Mouse (Mus musculus): ENCODE results near the gene Aldh18a1. TPM values are rescaled to one million over a fixed set of nuclear protein-coding genes. Genes with fewer than 3 reads are reported as not detected.
"Not testable (repeated sequence)": the region's sequence is repeated elsewhere in the genome, so short reads cannot be mapped to it uniquely, and the experiment has no call there.

Gene Aldh18a1
- polyA plus RNA-seq, 1 experiment from 2014 or later = 58.3 TPM

DNA sequence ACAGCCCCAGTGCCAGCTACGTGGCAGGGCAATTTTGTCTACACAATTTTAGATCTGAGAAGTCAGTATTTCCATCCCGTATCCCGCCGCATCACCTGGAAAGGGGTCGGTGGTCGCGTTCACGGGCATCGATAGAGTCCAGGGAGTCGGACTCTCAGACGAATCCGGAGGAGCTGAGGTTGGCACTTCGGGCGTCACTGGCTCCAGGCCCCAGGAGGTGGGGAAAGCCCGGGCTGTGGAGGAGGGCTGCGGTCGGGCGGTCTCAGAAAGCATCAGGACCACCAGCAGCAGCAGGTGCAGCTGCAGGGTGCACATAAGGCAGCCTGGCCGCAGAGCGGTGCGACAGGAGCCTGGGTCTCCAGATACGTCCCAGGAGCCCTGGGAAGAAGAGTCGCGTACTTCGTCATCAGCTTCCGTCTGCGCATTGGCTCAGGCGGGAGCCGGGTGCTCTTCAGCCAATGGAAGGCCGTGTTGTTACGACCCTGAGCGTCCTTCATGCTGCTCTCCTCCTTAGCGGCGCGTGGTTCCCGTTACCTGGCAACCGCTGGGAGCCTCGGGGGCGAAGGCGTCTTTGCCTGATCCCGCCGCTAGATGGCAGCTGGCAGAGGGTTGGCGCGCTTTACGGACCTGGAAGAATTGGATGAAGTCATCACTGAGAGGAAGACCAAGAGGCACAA is 23.7 kb upstream of the Aldh18a1 start, which contains the start of the genes Tctn3 and Entpd1:
Tctn3 (minus strand) TSS at position 404 of the 677 bp plus-strand sequence.
Entpd1 (plus strand) TSS at position 537 of the 677 bp plus-strand sequence.
- H3K36me3 ChIP-seq = peaks cover 26% of the 10 kb centered on the region
- H3K27ac ChIP-seq = no peak within 1 kb of the TSS
- ATAC-seq (replicated peaks; ENCODE audit: low FRiP score) = peak; percentile 100
- WGBS = under 1% methylated on average over 45 of the region's 45 CpGs
- peak within 1 kb of the TSS; percentile 91 for H3K4me3 ChIP-seq (replicated peaks)
- H3K4me2 ChIP-seq = peak within 1 kb of the TSS; percentile 74
- 0 out of 2 replicates have a peak, but pooled peaks cover 3% of the 10 kb centered on the region for H3K27me3 ChIP-seq
- H3K9ac ChIP-seq = peak within 1 kb of the TSS; percentile 72
- H3K9me3 ChIP-seq (replicated peaks) = no peaks in the 10 kb centered on the region
- peaks cover 9% of the 10 kb centered on the region for H3K4me1 ChIP-seq

DNA sequence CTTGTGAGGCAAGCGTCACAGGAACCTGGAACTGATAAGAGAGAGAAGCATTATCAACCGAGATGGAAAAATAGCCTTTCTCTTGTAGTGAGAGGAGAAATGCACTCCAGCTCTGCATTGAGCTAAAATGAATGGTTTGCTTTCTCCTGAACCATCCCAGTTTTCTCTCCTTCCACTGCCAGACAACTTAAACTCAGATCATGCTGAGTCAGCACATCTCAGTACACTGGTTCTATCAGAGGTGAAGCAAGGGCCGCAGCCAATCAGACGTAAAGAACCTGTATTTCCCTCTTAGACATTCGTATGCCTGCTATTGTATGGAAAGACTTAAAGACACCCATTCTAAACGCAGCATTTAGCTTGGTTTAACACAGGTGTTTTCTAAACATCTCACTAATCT is 19.4 kb upstream of the Aldh18a1 start:
- Histone ChIP-seq H3K27ac (no peak overlapping the region), H3K9me3 (replicated peaks) (no peaks in the 10 kb centered on the region), H3K27me3 (no peaks in the 10 kb centered on the region), H3K9ac (no peak overlapping the region), H3K36me3 (peaks cover 58% of the 10 kb centered on the region), H3K4me1 (peaks cover 9% of the 10 kb centered on the region), H3K4me3 (replicated peaks) (no peak overlapping the region), H3K4me2 (no peak overlapping the region)
- no peak for ATAC-seq (replicated peaks; ENCODE audit: low FRiP score)
- 91% methylated on average over 6 of the region's 6 CpGs for WGBS

DNA sequence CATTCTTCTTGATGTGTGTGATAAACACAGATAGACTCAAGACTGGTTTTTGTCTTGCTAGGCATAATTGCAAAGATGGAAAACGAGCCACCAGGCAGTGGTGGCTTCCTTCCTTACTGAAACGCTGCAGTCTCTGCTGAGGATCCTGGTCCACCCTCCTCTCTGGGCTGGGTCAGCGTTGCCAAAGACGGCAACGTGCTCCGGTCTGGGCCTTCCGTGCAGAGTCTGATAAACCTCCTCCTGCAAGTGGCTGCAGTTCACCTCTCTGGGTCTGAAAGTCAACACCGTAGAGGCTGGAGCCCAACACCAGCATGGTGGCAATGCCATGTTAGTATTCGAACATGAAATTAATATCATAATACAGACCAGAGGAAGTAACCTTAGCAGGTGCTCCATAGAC is 16.9 kb upstream of the Aldh18a1 start:
- Histone ChIP-seq H3K9ac (no peak overlapping the region), H3K9me3 (replicated peaks) (no peaks in the 10 kb centered on the region), H3K4me2 (no peak overlapping the region), H3K4me3 (replicated peaks) (no peak overlapping the region), H3K4me1 (no peaks in the 10 kb centered on the region), H3K27ac (no peak overlapping the region), H3K27me3 (no peaks in the 10 kb centered on the region), H3K36me3 (peaks cover 58% of the 10 kb centered on the region)
- WGBS = 94% methylated on average over 9 of the region's 9 CpGs
- no peak for ATAC-seq (replicated peaks; ENCODE audit: low FRiP score)

DNA sequence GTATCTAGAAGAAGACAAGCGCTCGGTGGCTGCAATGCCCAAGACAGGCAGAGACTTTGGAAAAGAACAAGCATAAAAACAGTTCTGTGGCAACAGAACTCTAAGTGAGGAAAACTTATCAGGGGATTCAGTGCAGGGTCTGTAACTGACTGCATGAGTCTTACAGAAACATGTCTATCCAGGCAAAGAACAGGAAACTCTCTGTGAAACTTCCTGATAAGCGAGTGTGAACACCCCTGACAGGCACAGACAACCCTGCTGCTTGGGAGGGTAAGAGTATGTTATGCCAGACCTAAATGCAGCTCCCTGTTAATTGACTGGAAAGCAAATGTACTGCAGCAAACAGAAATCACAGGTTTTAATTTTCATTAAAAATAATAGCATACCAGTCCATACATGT is 13.6 kb upstream of the Aldh18a1 start:
- Histone ChIP-seq H3K4me2 (no peak overlapping the region), H3K9me3 (replicated peaks) (no peaks in the 10 kb centered on the region), H3K9ac (no peak overlapping the region), H3K27ac (no peak overlapping the region), H3K4me3 (replicated peaks) (no peak overlapping the region), H3K4me1 (no peaks in the 10 kb centered on the region), H3K36me3 (peaks cover 37% of the 10 kb centered on the region), H3K27me3 (no peaks in the 10 kb centered on the region)
- WGBS = 93% methylated on average over 3 of the region's 3 CpGs
- no peak for ATAC-seq (replicated peaks; ENCODE audit: low FRiP score)

DNA sequence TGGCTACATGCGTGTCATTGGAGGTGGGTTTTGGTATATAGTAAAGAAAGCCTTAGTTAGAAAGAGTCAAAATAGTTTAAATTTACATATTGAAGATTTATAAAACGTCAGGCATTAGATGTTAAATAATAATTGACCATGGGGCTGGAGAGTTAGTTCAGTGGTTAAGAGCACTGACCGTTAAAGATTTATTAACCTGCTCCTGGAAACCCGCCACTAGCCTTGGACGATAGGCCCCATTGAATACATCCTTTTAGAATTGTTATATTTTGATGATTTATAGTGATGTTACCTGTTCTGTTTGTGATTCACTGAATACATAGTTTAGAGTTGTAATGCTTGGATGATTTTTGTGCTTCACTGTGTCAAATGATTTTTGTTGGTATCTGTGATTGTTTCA is 12.6 kb upstream of the Aldh18a1 start:
- H3K27ac ChIP-seq; H3K4me3 ChIP-seq (replicated peaks); H3K9me3 ChIP-seq (replicated peaks); H3K4me2 ChIP-seq; H3K27me3 ChIP-seq; H3K9ac ChIP-seq; H3K4me1 ChIP-seq; ATAC-seq (replicated peaks; ENCODE audit: low FRiP score): not testable (repeated sequence)
- H3K36me3 ChIP-seq = peaks cover 35% of the 10 kb centered on the region
- whole genome bisulfite sequencing = 85% methylated on average over 5 of the region's 5 CpGs

DNA sequence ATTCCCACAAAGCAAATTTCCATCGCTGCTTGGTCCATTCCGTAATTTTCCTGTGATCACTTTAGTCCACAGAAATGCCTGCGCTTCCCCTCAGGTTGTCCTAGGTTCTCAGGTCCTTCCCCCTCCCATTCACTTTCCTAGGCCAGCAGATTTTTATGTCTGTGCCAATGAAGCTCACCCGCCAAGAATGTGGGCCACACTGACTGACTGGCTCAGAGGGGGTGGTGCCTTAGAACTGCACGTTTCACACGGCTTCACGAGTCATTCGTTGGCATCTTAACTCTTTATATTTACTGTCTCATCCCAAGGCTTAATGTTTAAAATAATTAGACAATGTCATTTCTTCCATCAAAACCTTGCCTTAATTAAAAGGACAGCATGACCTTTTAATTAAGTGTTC is 7.6 kb upstream of the Aldh18a1 start:
- Histone ChIP-seq H3K9me3 (replicated peaks) (no peaks in the 10 kb centered on the region), H3K4me3 (replicated peaks) (no peak overlapping the region), H3K36me3 (peaks cover 14% of the 10 kb centered on the region), H3K27me3 (no peaks in the 10 kb centered on the region), H3K9ac (no peak overlapping the region), H3K27ac (no peak overlapping the region), H3K4me2 (no peak overlapping the region), H3K4me1 (no peaks in the 10 kb centered on the region)
- no peak for ATAC-seq (replicated peaks; ENCODE audit: low FRiP score)
- 83% methylated on average over 8 of the region's 8 CpGs for WGBS

DNA sequence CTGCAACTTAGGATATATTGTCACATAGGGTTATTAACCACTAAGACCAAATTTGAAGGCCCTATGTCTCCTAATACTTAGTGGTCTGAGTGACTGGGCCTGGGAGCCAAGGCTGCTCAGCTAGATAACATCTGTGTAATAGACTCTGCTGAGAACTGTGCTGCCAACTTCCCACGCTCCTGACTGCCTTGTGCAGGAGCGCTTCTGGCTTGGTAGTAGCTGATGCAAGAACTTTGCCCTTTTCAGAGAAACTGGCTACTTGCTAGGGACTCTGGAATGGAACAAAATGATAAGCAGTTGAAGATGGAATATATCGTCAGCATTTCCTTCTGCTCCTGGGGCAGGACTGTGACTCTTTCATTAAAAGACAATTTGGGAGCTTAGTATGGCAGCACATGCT is 7.0 kb upstream of the Aldh18a1 start:
- Histone ChIP-seq H3K4me3 (replicated peaks) (no peak overlapping the region), H3K36me3 (peaks cover 14% of the 10 kb centered on the region), H3K27ac (no peak overlapping the region), H3K4me2 (no peak overlapping the region), H3K27me3 (no peaks in the 10 kb centered on the region), H3K9me3 (replicated peaks) (no peaks in the 10 kb centered on the region), H3K9ac (no peak overlapping the region), H3K4me1 (no peaks in the 10 kb centered on the region)
- WGBS = 93% methylated on average over 3 of the region's 3 CpGs
- ATAC-seq (replicated peaks; ENCODE audit: low FRiP score) = no peak

DNA sequence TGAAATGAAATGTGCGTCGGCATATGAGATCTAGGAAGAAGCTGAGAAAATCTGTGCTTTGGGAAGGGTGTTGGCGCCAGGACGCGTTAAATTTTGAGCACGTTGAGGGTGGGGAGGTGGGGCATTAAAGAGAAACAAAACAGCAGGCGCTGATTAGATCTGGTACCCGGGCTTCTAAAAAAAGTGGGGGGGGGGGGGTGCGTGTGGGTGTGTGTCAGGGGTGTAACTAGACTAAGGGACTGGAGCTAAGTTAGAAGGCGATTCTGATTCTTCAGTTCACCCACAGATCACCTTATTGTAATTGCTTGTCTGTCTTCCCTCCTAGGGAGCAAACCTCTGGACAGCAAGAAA is 1.2 kb upstream of the Aldh18a1 start:
- Histone ChIP-seq H3K27me3 (no peaks in the 10 kb centered on the region), H3K4me3 (replicated peaks) (peak overlapping the region; percentile 71), H3K36me3 (no peaks in the 10 kb centered on the region), H3K9ac (0 out of 2 replicates have a peak overlapping the region, but pooled peaks have one; percentile 36), H3K27ac (peak overlapping the region; percentile 76), H3K9me3 (replicated peaks) (no peaks in the 10 kb centered on the region), H3K4me2 (peak overlapping the region; percentile 84), H3K4me1 (peaks cover 13% of the 10 kb centered on the region)
- WGBS = under 1% methylated on average over 9 of the region's 10 CpGs
- ATAC-seq (replicated peaks; ENCODE audit: low FRiP score) = no peak

DNA sequence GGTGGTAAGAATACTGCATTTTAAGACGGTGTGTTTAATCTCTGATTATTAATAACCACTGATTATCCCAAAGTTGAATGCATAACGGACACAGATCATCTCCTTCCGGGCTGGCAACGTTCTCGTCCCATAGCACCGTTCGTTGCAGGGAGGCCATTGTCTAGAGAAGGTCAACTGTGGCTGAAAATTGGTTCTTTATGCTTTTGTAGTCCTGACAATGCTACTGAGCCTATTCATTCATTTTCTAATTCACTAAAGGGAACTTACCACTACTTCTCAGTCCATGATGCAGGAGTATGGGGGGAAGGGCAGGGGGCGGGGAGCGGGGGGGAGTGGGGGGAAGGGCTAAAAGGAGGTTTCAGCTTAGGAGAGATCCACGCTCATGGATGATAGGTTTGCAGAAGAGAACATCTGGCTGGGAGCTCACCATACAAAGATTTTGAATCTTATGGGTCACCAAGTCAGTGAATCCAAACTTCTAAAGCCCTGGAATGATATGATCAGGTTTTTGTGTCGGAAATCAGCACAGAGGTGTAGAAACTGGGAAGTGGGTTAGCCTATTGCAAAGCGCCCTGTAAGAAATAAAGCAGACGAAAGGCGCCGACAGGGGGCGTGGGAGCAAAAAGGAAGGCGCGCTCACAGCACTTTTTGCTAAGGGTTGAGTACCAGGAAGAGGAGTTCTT is 725 bp upstream of the Aldh18a1 start:
- Histone ChIP-seq H3K36me3 (no peaks in the 10 kb centered on the region), H3K4me1 (peaks cover 13% of the 10 kb centered on the region), H3K27ac (peak overlapping the region; percentile 76), H3K9ac (peak overlapping the region; percentile 47), H3K4me2 (peak overlapping the region; percentile 84), H3K4me3 (replicated peaks) (peak overlapping the region; percentile 71), H3K9me3 (replicated peaks) (no peaks in the 10 kb centered on the region), H3K27me3 (no peaks in the 10 kb centered on the region)
- WGBS = under 1% methylated on average over 18 of the region's 18 CpGs
- ATAC-seq (replicated peaks; ENCODE audit: low FRiP score) = peak; percentile 75

DNA sequence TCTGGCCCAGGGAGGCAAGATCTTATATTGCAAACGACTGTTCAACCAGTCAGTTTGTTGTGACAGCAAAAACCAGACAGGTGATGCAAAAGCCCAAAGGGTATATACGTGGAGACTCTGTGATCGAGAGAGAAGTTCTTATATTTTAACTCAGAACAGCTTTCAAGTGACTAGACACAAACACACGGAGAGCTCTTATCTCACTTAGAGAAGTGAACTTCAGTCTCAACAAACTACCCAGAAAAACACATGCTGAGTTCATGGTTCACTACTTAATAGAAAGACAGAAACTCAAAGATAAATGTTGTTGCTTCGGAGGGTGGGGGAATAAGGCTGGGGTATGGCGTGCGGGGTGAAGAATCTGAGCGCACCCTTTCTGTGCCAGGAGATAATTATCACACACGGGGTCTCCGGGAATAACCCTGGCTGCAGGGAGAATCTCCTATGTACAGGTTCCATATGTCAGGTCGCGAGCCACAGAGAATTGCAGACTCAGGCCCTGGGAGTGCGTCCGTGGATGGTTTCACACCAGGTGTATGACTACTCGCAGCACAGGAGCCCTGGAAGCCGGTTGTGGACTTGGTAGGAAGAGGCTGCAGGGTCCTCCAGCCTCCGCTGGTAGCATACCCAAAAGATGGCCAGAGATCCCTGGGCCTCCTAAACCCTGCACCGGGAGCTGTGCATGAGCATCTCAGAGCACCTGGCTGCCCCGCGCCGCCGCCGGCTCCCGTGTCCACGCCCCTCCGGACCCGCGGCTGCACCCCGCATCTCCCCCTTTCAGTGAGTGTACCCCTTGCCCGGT is 571 bp downstream of the Aldh18a1 start:
- Histone ChIP-seq H3K9me3 (replicated peaks) (no peaks in the 10 kb centered on the region), H3K9ac (peak overlapping the region; percentile 61), H3K36me3 (peaks cover 4% of the 10 kb centered on the region; the same call in 1 of the 2 replicates), H3K27me3 (no peaks in the 10 kb centered on the region), H3K4me3 (replicated peaks) (peak overlapping the region; percentile 71), H3K27ac (peak overlapping the region; percentile 76; the same call in 1 of the 2 replicates), H3K4me2 (peak overlapping the region; percentile 84), H3K4me1 (peaks cover 13% of the 10 kb centered on the region)
- ATAC-seq (replicated peaks; ENCODE audit: low FRiP score) = peak; percentile 65
- 4% methylated on average over 30 of the region's 30 CpGs for WGBS

DNA sequence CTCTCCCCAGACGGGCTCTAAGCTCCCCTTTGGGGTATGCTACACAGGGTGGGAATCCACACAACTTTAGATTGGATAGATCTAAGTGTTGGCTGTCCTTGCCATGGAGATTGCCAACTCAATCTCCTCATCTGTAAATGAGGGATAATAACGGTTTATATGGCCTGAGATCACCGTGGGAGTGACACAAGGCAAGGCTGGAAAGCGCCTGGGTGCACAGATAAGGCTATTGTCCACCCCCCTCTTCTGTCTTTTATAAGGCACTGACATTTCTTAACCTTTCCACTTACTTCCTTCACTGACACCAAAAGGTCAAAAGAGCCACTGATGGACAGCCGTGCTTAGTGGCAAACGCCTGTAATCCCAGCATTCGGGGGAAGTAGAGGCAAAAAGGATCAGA is 1.4 kb downstream of the Aldh18a1 start:
- Histone ChIP-seq H3K27ac (no peak overlapping the region), H3K4me3 (replicated peaks) (peak overlapping the region; percentile 71), H3K9ac (no peak overlapping the region)

DNA sequence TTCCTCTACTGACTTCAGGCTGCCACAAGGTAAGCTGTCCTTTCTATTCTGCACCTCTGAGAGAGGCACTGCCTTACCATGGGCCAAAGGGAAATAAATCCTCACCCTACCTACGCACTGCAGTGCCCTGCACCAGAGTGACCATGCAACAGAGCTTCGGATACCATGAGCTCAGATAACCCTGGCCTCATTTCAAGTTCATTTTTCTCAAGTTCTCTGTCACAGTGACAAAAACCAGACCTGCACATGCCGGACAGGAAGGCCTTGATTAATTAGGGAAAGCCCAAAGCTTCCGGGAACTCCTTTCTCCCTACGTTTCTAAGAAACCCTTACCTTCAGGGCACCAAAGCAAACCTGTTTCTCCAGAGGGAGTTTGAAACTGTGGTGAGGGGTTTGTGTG is 6.6 kb downstream of the Aldh18a1 start:
- no peaks in the 10 kb centered on the region for H3K27me3 ChIP-seq
- no peak for ATAC-seq (replicated peaks; ENCODE audit: low FRiP score)
- no peak overlapping the region for H3K4me3 ChIP-seq (replicated peaks)
- H3K4me2 ChIP-seq = no peak overlapping the region
- H3K9me3 ChIP-seq (replicated peaks) = no peaks in the 10 kb centered on the region
- no peak overlapping the region for H3K9ac ChIP-seq
- peaks cover under 1% of the 10 kb centered on the region for H3K4me1 ChIP-seq
- H3K27ac ChIP-seq = no peak overlapping the region
- peaks cover 49% of the 10 kb centered on the region for H3K36me3 ChIP-seq
- WGBS = 73% methylated on average over 5 of the region's 5 CpGs

More for the DNA sequence above, 1.4 kb downstream of the Aldh18a1 start:
- peak overlapping the region; percentile 84 for H3K4me2 ChIP-seq
- ATAC-seq (replicated peaks; ENCODE audit: low FRiP score) = no peak
- H3K9me3 ChIP-seq (replicated peaks) = no peaks in the 10 kb centered on the region
- H3K36me3 ChIP-seq = peaks cover 11% of the 10 kb centered on the region
- WGBS = 61% methylated on average over 7 of the region's 7 CpGs
- no peaks in the 10 kb centered on the region for H3K27me3 ChIP-seq
- H3K4me1 ChIP-seq = peaks cover 13% of the 10 kb centered on the region
